Mouse (Mus musculus) B cell, adult 2 months (primary cell): Measurements from ENCODE around the gene Erf.

ENCODE experiments used
- DNase-seq, 2 experiments: peaks; one replicate each; pipeline ENCODE4 v3.0.0; 2022

Gene Erf

DNA sequence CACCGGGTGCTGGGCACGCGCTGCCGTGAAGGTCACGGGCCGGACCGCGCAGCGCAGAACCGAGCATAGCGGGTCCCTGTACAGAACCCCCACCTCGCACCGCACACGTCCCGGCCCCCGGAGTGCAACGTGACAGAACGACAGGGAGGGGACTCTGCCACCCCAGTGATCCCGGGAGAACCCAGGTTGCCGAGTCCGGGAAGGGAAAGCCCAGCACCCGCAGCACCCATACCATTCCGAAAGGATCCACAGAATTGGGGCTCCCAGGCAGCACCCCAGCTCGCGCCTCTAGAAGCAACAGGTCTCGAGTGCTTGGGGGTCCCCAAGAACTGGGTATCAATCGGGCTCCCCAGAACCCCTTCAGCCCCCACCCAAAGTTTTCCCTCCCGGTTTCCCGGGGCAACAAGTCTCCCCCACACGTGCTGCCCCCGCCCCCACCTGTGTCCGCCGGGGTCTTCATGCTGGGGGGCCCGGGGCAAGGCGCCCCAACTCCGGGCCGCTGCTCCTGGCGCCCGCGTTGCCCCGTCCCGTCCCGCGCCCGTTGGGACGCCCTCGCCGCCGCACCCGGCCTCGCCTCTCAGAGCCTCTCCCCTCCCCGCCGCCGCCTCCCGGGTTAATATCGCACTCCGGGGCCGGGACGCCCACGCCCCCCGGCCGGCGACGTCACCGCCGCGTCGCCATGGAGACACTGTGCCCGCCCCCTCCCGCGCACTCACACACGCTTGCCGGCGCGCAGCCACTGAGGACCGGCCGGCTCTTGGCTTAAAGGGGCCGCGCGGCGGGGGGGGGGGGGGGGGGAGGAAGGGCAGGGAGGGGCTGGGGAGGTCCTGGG is at the start of gene Erf:
Erf (minus strand) TSS at position 621 of the 832 bp plus-strand sequence.
- peak; percentile 96 to 97 for DNase-seq

- DNase-seq: peak; percentile 67 to 69
These were observed 47.1 kb upstream of the Erf start, which contains the start of gene Pafah1b3 for GRCm38 (mm10) chr7:25297454-25298325. Gene Pafah1b3 (minus strand): TSS chr7:25297986.

DNA sequence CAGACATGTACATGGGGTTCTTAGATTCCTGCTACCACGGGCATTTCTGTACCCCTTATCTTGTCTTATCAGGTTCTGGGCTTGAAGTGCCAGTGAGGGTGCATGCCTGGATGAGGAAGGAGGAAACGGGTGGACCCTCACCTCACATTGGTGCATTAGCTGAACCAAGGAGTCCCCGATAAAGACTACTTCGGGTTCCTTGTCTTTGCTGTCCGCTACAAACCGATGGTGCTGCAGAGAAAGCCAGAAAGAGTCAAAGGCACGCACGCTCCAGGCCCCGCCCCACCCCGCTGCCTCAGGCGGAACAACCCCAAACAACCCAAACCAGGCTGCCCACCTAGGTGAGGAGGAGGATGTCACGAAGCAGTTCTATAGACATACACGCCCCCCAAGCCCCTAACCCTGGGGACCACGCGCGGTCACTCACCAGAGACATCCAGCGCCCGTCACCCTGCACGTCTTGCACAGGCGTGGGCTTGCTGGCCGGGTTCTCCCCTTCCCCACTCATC is 46.4 kb upstream of the Erf start:
- DNase-seq: peak; percentile 63 to 64

GRCm38 (mm10) chr7:25294960-25295722 is 44.6 kb upstream of the Erf start:
- DNase-seq: peak; percentile 48 to 53

DNA sequence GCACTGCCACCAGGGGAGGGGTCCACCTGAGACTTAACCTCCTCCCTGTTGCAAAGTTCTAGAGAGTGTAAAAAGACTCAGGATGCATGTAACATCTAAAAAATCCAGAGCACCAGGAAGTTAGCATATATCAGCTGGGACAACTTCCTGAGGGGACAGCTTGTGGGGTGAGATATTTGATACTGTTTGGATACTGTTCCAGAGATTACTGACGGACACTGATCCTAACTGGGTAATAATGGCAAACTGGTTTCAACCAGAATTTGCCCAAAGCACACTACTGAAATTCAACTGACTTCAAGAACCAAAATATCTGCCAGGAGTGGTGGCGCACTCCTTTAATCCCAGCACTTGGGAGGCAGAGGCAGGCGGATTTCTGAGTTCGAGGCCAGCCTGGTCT is 43.9 kb upstream of the Erf start:
- DNase-seq: no peak

DNA sequence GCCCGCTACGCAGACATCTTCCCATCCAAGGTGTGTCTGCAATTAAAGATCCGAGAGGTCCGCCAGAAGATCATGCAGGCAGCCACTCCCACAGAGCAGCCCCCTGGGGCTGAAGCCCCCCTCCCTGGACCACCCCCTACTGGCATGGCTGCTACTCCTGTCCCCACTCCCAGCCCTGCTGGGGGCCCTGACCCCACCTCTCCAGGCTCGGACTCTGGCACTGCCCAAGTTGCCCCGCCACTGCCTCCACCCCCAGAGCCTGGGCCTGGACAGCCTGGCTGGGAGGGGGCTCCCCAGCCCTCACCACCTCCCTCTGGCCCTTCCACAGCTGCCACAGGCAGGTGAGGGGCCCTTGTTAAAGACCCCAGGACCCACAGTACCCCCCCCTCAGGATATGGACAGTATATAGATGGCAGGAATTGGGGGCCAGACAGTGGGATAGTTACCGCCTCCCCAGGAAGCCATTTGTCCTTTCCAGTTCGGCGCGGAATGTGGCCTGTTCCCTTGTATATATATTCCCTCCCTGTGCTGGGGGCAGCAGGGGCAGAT is 42.7 kb upstream of the Erf start:
- DNase-seq: no peak

DNA sequence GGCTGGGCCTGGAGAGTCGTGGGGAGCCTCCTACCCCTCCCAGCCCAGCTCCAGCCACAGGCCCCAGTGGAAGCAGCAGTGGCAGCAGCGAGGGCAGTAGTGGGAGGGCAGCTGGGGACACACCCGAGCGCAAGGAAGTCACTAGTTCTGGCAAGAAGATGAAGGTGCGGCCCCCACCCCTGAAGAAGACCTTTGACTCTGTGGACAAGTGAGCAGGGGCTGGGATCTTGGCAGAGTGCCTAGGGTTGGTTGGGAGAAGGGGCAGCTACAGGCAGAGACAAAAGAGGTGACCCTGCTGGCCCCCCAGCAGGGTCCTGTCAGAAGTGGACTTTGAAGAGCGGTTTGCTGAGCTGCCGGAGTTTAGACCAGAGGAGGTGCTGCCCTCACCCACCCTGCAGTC is 41.5 kb upstream of the Erf start:
- no peak for DNase-seq

DNA sequence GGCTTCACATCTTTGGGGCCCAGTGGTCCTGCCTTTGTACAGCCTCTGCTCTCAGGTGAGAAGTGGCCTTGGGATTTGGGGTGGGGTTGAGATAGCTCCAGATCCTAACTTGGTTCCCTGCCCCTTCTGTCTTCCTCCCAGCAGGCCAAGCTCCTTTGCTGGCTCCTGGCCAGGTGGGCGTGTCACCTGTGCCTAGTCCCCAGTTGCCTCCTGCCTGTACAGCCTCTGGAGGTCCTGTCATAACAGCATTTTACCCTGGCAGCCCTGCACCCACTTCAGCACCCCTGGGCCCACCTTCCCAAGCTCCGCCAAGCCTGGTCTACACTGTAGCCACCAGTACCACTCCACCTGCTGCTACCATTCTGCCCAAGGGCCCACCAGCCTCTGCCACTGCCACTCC is 40.4 kb upstream of the Erf start:
- DNase-seq: no peak

- no peak for DNase-seq
These were observed 39.9 kb upstream of the Erf start for GRCm38 (mm10) chr7:25290463-25290862.

DNA sequence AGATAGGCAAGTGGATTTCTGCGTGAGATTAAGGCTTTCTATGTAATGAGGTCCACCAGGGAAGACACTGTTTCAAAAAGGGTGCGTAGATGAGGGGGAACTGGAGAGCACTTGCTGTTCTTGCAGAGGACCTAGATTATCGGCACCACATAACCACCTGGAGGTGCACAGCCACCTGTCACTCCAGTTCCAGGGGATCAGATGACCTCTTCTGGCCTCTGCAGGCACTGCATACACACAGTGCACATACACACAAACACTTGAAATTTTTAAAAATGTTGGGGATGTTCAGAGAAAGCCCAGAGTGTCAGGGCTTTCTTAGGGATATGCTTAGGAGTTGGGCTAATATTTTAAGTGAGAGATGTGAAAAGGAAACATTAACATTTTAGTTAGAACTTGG is 39.4 kb upstream of the Erf start:
- no peak for DNase-seq

GRCm38 (mm10) chr7:25288721-25289120 is 38.2 kb upstream of the Erf start:
- DNase-seq: no peak

DNA sequence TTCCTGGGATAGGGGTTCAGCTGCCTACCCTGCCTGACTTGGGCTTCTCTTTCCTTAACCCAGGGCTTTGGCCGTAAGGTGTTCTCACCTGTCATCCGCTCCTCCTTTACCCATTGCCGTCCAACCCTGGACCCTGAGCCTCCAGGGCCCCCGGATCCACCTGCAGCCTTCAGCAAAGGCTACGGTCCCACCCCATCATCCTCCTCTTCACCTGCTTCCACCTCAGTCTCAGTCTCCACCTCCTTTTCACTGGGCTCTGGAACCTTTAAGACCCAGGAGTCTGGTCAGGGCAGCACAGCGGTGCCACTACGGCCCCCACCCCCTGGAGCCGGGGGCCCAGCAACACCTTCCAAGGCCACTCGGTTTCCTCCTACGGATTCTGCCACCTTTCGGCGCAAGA is 37.5 kb upstream of the Erf start:
- DNase-seq: no peak

GRCm38 (mm10) chr7:25286989-25287388 is 36.4 kb upstream of the Erf start:
- DNase-seq: no peak

DNA sequence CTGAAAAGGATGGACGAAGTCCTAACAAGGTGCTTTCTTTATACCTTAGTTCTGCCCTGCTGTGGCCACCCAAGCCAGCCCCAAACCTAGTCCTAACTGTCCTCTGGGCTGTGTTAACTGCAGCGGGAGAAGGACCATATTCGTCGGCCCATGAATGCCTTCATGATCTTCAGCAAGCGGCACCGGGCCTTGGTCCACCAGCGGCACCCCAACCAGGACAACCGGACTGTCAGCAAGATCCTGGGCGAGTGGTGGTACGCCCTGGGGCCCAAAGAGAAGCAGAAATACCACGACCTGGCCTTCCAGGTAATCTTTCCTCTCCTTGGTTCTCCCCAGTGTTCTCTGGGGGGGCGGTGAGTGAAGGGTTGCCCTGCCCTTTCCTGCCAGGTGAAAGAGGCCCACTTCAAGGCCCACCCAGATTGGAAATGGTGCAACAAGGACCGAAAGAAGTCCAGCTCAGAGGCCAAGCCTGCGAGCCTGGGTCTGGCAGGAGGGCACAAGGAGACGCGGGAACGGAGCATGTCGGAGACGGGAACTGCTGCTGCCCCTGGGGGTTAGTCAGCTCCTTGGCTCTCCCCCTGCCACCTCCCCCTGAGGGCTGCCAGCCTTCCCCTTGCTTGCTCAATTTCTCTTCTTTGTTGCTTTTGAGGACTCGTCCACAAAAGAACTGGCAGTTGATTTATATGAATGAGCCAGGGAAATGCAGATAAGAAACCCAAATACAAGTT is 35.1 kb upstream of the Erf start:
- DNase-seq: no peak

- DNase-seq: no peak
These were observed 34.2 kb upstream of the Erf start for GRCm38 (mm10) chr7:25284766-25285165.

GRCm38 (mm10) chr7:25284171-25284570 is 33.6 kb upstream of the Erf start:
- no peak for DNase-seq

GRCm38 (mm10) chr7:25283637-25284036 is 33.1 kb upstream of the Erf start:
- DNase-seq: no peak

- peak; percentile 55 to 56 for DNase-seq
These were observed 32.2 kb upstream of the Erf start for GRCm38 (mm10) chr7:25282731-25283211.

DNA sequence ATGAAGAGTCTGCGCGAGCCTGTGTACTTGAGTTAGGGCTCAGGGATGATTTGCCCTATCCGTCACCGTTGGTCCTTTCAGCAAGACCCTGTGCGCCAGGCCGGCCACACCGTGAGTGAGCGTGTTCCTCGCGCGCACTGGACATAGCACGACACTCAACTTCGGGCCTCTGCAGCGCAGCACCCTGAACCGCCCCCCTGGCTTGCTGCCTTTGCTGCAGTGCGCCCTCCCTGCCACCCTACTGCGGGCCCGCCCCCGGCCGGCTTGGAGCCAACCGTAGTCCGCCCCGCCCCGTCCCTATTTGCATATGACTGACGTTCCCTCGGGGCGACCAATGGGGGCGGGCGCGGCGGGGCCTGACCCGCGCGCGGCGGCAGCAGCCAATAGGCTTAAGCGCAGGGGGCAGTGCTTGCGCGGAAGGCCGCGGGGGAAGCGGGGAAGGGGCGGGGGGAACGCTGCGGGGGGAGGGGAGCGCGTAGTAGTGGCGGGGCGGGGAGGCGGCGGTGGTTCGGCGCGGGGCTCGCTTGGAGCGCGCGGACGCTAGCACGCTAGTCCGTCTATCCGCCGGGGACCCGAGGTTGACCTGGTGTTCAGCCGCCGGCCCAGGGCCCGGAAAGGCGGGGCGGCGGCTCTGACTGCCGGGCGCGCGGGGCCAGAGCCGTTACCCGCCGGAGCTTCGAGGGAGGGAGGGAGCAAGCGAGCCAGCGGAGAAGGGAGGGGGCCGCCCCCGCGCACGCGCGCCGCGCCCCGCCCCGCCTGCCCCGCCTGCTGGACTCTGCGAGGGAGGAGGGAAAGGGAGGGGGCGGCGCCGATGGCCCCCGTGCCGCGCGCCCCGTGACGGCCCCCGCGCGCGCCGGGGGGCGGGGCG is 31.4 kb upstream of the Erf start:
- DNase-seq: peak; percentile 99

- DNase-seq: no peak
These were observed 30.7 kb upstream of the Erf start for GRCm38 (mm10) chr7:25281166-25281733.
